Mouse (Mus musculus) ES-E14 (cell line): ENCODE results near the gene Itga6. TPM values are rescaled to one million over a fixed set of nuclear protein-coding genes. Genes with fewer than 3 reads are reported as not detected.

Source experiments
- DNase-seq: peaks from one replicate; pipeline ENCODE4 v3.0.0-alpha.2; 2013; ENCODE audit warnings: low read depth, low spot score
- H3K27ac ChIP-seq: 2 replicates; pipeline ENCODE4 v1.5.1; 2012; ENCODE audit warnings: low read depth, mild to moderate bottlenecking, low read length, moderate library complexity, mixed read lengths; ENCODE audit not compliant: poor library complexity, insufficient read depth, severe bottlenecking
- H3K36me3 ChIP-seq: 2 replicates; pipeline ENCODE4 v1.6.1; 2012; ENCODE audit warnings: mild to moderate bottlenecking, low read length, moderate library complexity, mixed read lengths; ENCODE audit not compliant: control insufficient read depth, poor library complexity, insufficient read depth, severe bottlenecking
- H3K4me1 ChIP-seq, 2 experiments: fragments of 150-350 bp in 1 of 2; sonication (generic) in 1 of 2; 2 replicates each; pipeline ENCODE4 v1.6.1; 2012; ENCODE audit warnings: low read length in 2 of 2, mild to moderate bottlenecking in 1 of 2, mixed read lengths in 1 of 2; ENCODE audit not compliant: control insufficient read depth in 2 of 2, insufficient read depth in 2 of 2, poor library complexity in 1 of 2
- H3K4me3 ChIP-seq, 2 experiments: fragments of 150-350 bp in 1 of 2; sonication (generic) in 1 of 2; 2 replicates each; pipeline ENCODE4 v1.5.1; 2012; ENCODE audit warnings: low read length in 2 of 2, low read depth in 1 of 2, mild to moderate bottlenecking in 1 of 2, mixed read lengths in 1 of 2; ENCODE audit not compliant: insufficient read depth in 1 of 2, poor library complexity in 1 of 2, severe bottlenecking in 1 of 2
- H3K9ac ChIP-seq: 2 replicates; pipeline ENCODE4 v1.6.1; 2012; ENCODE audit warnings: low read depth, mild to moderate bottlenecking, low read length, mixed read lengths; ENCODE audit not compliant: poor library complexity, insufficient read depth, severe bottlenecking
- H3K9me3 ChIP-seq: fragments of 150-350 bp; sonication (generic); 2 replicates; pipeline ENCODE4 v1.6.1; 2012; ENCODE audit warnings: low read depth, mild to moderate bottlenecking, low read length; ENCODE audit not compliant: control insufficient read depth, insufficient read depth
- CHD2 ChIP-seq: IDR thresholded peaks from 2 replicates; pipeline ENCODE4 v1.6.1; 2014; ENCODE audit warnings: mild to moderate bottlenecking, low read depth, low read length, inconsistent platforms
- HCFC1 ChIP-seq: IDR thresholded peaks from 2 replicates; pipeline ENCODE4 v1.6.1; 2012; ENCODE audit warnings: low read length, inconsistent platforms, borderline replicate concordance; ENCODE audit not compliant: insufficient read depth
- MAFK ChIP-seq: IDR thresholded peaks from 2 replicates; pipeline ENCODE4 v1.6.1; 2014; ENCODE audit warnings: mild to moderate bottlenecking, low read depth, low read length, inconsistent platforms; ENCODE audit not compliant: insufficient read depth
- ZC3H11A ChIP-seq: IDR thresholded peaks from 2 replicates; pipeline ENCODE4 v1.6.1; 2012; ENCODE audit warnings: low read depth, mild to moderate bottlenecking, inconsistent platforms, low read length, borderline replicate concordance
- ZNF384 ChIP-seq: IDR thresholded peaks from 2 replicates; pipeline ENCODE4 v1.6.1; 2012; ENCODE audit warnings: low read depth, low read length, inconsistent platforms
- in situ Hi-C, 2 experiments: fragments of 600-800 bp; cut with MboI; formaldehyde crosslinking; loops; one replicate each; pipeline ENCODE4 v1.15.1; 2025; ENCODE audit warnings: low sequenced_read_pairs in 2 of 2, inconsistent platforms in 1 of 2; ENCODE audit not compliant: unreplicated experiment in 2 of 2
- total RNA-seq: library from RNA; depleted of rRNA; stranded (reverse); fragments of 300-350 nt; gene quantifications from 2 replicates; pipeline ENCODE4 v1.2.3, GENCODE M21; 2012

Gene Itga6
- total RNA-seq, 1 experiment: 169 TPM

DNA sequence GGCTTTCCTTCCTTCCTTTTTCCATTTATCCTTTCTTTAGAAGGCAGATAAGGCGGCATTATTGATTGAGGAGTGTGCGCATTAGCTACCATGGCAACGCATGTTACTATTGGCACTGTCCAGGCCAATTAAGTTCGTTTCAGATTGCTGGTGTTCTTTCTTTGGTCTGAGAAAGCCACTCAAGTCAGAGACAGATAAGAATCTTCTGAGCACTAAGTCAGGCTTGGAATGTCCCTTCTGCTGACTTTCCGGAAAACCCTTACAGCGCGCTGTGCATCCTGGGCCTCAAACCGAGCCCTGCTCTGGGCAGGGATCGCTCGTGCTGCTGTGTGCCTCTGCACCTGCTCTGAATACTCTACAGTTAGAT, 4.7 kb downstream of the Itga6 start:
- Histone ChIP-seq H3K9ac (peak overlapping the region; percentile 38; the same call in 1 of the 2 replicates), H3K27ac (peak overlapping the region; percentile 55; the same call in 1 of the 2 replicates), H3K4me1 (peaks cover 12 to 13% of the 10 kb centered on the region in 2 experiments), H3K36me3 (no peaks in the 10 kb centered on the region), H3K4me3 (peak overlapping the region; percentile 32 to 41), H3K9me3 (no peaks in the 10 kb centered on the region)
- TF ChIP-seq CHD2 (no peak), ZNF384 (0 out of 2 replicates have a peak, but pooled peaks have one; percentile 29), MAFK (no peak), ZC3H11A (no peak)
- no peak for DNase-seq
- in situ Hi-C loops: no loop called here

GRCm38 (mm10) chr2:71751336-71751735, 5.9 kb downstream of the Itga6 start:
- DNase-seq: peak; percentile 74
- Histone ChIP-seq H3K9ac (peak overlapping the region; percentile 67; the same call in 1 of the 2 replicates), H3K36me3 (no peaks in the 10 kb centered on the region), H3K4me3 (peak overlapping the region; percentile 61 to 77), H3K4me1 (peaks cover 8 to 12% of the 10 kb centered on the region in 2 experiments), H3K9me3 (no peaks in the 10 kb centered on the region), H3K27ac (peak overlapping the region; percentile 3; the same call in 1 of the 2 replicates)
- in situ Hi-C loops: no loop called here
- no peak for TF ChIP-seq ZNF384
- 0 out of 2 replicates have a peak, but pooled peaks have one; percentile 37 for TF ChIP-seq CHD2

DNA sequence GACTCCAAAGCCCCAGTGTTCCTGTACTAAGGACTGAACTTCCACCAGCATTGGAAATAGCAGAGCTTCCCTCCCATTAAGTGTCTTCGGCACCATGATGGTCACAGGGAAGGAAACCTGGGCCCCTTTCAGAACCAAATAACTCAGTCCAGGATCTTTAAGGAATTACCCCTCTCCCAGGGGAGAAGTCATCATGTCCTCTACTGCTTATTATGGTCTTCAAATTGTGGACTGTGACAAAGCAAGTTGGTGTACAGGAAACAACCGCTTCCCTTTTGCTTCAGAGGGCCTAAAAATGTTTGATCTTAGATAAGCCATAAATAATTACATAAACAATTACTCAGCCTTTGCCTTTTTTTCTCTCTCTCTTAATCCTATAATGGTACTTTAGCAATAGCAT, 6.4 kb downstream of the Itga6 start:
- no peak for DNase-seq
- Histone ChIP-seq H3K9ac (peak overlapping the region; percentile 21; the same call in 1 of the 2 replicates), H3K27ac (peak overlapping the region; percentile 3; the same call in 1 of the 2 replicates), H3K9me3 (no peaks in the 10 kb centered on the region), H3K4me1 (peaks cover 8 to 12% of the 10 kb centered on the region in 2 experiments), H3K36me3 (no peaks in the 10 kb centered on the region), H3K4me3 (peak overlapping the region; percentile 27 to 31)
- TF ChIP-seq ZC3H11A (no peak), ZNF384 (no peak), MAFK (no peak), HCFC1 (no peak), CHD2 (no peak)
- in situ Hi-C loops: no loop called here

- Histone ChIP-seq H3K9me3 (no peaks in the 10 kb centered on the region), H3K27ac (no peak overlapping the region), H3K36me3 (no peaks in the 10 kb centered on the region), H3K9ac (no peak overlapping the region), H3K4me3 (no peak overlapping the region), H3K4me1 (peaks cover 8 to 11% of the 10 kb centered on the region in 2 experiments)
- no peak for TF ChIP-seq HCFC1
- no peak for TF ChIP-seq ZC3H11A
- TF ChIP-seq MAFK: no peak
- TF ChIP-seq CHD2: no peak
- TF ChIP-seq ZNF384: no peak
- in situ Hi-C loops: no loop called here
- no peak for DNase-seq
Measured at GRCm38 (mm10) chr2:71752383-71752782, 7.0 kb downstream of the Itga6 start.

GRCm38 (mm10) chr2:71753161-71753560, 7.7 kb downstream of the Itga6 start:
- TF ChIP-seq CHD2 (no peak), MAFK (no peak)
- DNase-seq: no peak
- in situ Hi-C loops: no loop called here

More at GRCm38 (mm10) chr2:71753161-71753560, 7.7 kb downstream of the Itga6 start:
- Histone ChIP-seq H3K4me3 (no peak overlapping the region), H3K4me1 (peaks cover 5 to 10% of the 10 kb centered on the region in 2 experiments; a peak in 3 of 4 replicates), H3K27ac (no peak overlapping the region), H3K9me3 (no peaks in the 10 kb centered on the region), H3K36me3 (no peaks in the 10 kb centered on the region), H3K9ac (no peak overlapping the region)
